Mouse (Mus musculus): Measurements from ENCODE around the gene Btbd17. TPM values are rescaled to one million over a fixed set of nuclear protein-coding genes. Genes with fewer than 3 reads are reported as not detected.

Btbd17 gene
- 10 to 100 TPM; 22.6 to 26.4 TPM for total RNA-seq (2021)

DNA sequence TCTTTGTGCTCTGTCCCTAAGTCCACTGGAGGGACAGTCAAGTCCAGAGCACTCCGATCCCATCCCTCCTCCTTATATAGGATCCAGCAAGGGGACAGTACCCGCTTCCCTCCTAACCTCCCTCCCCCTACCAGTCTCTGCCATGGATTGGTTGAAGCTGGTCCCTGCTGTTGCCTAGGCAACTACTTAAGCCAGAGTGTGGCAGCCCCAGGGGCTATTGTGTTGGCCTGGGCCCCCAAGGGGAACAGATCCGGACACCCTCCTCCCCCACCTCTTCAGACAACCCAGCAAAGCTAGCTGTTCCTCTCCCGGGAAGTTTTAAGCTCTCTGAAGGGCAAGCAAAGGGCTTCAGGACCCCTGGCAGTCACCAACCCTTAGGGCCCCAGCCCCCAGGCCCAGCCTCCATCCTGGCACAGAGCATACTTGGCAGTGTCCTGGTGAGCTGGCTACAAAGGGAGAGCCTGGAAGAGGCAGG is at the start of gene Btbd17:
TSS of gene Btbd17 (minus strand) at position 98 of the 475 bp plus-strand sequence.
- DNase-seq (ENCODE audit: extremely low spot score in 1 of 2, low spot score in 2 of 2), result peak; percentile 63 to 75
- intact Hi-C loops (cut with DNase I), result no loop called here

DNA sequence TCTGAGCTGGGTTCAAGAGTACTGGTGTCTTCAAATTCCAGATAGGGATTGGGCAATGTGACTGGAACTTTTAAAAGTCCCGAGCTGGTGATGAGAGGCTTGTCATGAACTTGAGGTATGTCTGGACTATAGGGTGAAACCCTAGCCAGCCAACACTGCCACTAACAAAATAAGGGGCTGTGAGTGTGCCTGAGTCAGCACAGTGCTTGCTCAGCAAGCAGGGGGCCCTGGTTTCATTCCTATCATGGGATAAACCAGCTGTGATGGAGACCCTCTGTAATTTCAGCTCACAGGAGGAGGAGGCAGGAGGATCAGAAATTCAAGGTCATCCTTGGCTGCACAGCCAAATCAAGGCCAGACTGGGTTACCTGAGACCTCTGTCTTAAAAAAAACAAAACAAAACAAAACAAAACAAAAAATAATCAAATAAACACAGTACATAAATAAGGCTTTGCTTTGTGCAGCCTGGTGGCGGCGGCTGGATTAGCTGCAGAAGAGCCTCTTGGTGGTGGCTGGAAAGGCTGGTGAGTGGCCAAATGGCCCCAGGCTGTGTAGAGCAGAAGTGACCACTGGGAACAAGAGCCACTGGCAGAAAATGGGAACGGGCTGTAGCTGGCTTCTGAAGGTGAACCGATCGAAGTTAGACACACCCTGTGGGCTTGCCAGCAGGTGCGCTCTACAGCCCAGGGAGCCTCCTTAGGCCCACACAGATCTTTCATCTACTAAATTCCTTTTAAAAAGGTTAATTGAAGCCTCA is 48.9 kb upstream of the Btbd17 start:
- DNase-seq (ENCODE audit: extremely low spot score in 1 of 2, low spot score in 2 of 2), result no peak
- intact Hi-C loops (cut with DNase I), result no loop called here

DNA sequence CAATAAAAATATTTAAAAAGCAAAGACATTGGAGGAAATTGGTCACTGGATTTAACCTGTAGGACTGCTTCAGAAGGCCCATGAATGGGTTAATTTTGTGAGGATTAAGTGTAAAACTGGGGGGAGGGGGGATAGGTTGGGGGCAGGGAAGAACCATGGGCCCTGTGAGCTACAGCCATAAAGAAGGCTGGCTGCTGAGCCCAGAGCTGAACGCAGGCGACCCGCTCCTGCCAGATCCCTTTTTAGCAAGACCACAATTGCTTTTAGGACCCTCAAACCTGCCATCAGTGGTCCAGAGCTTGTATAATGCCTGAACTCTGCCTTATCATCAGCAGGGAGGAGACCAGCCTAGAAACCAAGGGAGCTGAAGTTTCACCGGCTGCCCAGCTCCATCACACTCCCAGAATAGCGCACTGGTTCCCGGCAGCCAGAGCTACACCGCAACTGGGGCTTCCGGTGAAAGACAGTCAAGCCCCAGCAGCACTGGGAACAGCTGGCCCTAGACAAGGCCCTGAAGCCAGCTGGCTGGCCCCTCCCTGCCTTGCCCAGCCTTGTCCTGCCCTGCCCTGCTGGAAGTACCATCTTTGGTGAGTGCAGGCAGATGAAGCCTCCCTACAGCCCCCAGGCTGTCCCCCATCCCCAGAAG is 48.2 kb upstream of the Btbd17 start:
- peak in 1 of 2 experiments; percentile 71 for DNase-seq (ENCODE audit: extremely low spot score in 1 of 2, low spot score in 2 of 2)

DNA sequence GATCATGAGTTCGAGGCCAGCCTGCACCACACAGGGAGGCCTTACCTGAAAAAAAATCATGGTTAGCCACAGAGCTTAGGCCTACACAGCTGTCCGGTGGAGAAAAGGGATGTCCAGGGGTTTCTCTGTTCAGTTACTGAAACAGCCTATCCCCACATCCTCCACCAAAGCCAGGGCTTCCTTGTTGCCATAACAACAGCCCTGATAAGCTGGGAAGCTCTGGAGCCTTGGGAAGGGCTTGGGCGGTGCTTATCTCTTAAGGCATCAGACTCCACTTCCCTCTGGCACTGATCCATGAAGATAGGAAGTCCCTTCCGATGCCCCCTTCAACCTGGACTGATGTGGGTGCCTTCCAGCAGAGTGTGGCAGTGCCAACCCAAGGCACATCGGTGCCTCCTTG is 37.4 kb upstream of the Btbd17 start:
- DNase-seq (ENCODE audit: extremely low spot score in 1 of 2, low spot score in 2 of 2), result no peak
- intact Hi-C loops (cut with DNase I), result no loop called here

More for the DNA sequence above, 48.2 kb upstream of the Btbd17 start:
- intact Hi-C loops (cut with DNase I), result no loop called here

DNA sequence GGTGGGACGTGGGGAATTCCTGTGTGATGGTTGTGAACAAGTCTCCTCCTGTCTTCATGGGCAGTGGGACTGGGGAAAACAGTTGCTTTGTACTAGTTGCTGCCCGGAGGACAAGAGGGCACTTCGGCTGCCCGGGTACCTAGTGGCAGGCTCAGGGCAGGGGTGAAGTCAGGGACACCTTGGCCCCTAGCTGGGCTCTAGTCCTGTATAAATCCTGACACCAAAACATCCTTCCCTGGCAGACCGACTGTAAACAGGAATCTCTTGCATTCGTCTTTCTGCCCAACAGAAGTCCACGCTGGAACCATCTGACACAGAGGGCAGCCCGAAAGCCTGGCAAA is 34.7 kb upstream of the Btbd17 start:
- no peak for DNase-seq (ENCODE audit: extremely low spot score in 1 of 2, low spot score in 2 of 2)
- intact Hi-C loops (cut with DNase I), result no loop called here

DNA sequence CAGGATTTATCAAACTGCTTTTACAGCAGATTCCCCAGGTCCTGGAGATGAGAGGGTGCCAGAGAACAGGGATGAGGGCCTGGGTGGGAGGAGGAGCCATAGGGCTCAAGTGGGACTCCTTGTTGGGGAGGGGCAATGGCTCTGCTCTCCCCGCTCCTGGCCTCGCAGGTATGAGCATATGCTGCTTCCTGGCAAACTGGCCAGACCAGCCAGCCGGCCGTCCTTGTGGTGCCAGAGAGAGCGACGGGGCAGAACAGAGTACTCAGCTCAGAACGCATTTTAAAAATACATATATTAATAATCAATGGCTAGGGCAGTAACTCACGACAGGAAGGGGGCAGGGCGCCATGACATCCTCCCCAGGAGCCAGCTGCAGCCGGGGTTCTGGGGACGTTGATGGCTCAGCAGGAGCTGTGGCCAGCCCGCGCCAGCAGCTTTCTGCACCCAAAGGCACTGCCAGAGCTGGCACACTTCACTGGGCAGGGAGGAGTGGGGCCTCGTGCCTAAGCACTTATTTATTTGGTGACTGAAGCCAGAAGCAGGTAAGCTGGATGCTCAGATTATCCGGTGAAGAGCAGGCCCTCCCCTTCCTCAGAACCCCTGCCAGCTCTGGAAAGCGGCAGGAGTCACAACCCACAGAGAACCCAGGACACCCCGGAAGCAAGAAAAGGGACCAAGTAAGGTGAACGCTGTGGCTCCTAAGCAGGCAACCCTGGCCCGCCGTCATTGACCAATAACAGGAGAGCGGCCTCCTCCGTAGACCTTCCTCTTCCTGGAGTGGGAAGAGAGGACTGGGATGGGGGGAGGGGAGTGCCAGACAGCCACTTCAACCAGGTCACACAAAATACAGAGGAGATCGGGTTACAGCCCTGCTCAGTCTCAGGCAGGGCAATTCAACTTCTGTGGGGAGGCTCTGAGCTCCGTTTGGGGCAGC is 34.0 kb upstream of the Btbd17 start:
- DNase-seq (ENCODE audit: extremely low spot score in 1 of 2, low spot score in 2 of 2), result peak in 1 of 2 experiments; percentile 71
- intact Hi-C loops (cut with DNase I), result no loop called here

DNA sequence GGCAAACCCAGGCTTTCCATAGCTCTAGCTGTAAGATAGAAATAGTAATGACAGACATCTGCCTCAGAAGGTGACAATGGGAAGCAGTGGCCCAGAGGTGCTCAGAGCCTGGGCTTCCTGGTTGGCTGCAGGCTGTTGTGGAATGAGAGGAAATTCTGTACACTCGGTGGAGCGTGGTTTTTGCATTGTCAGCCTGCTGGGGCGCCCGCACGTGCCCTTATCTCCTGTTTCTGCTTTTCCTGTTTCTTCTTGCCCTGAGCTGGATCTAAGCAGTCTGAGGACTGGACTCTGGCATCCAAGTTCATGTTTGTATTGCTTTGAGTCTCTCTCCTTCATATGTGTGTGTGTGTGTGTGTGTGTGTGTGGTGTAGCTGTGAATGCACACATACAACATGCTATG is 30.9 kb upstream of the Btbd17 start:
- DNase-seq (ENCODE audit: extremely low spot score in 1 of 2, low spot score in 2 of 2), result no peak
- intact Hi-C loops (cut with DNase I), result no loop called here

DNA sequence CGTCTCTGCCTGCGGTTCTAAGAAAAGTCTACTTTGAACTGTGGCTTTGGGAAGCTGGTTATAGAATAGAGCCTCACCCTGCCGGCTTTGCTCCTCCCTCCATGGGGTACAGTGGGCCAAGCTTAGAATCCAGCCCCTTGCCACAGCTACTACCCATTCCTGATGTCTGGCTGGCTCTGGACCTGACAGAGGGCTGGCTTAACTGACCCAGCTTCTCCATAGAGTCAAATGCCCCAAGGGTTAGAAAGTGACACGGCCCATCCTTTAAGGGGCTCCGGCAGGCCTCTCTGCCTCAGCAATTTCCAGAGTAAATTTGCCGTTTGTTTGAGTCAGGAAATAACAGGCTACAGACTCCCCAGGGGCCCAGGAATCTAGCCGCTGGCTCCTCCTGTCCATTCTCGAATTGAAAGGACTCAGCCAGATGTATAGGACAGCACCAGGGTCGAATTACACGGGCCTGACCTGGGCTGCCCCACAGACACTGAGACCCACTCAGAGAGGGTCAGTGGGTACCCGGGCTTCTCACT is 27.5 kb upstream of the Btbd17 start:
- DNase-seq (ENCODE audit: extremely low spot score in 1 of 2, low spot score in 2 of 2), result no peak
- intact Hi-C loops (cut with DNase I), result no loop called here

DNA sequence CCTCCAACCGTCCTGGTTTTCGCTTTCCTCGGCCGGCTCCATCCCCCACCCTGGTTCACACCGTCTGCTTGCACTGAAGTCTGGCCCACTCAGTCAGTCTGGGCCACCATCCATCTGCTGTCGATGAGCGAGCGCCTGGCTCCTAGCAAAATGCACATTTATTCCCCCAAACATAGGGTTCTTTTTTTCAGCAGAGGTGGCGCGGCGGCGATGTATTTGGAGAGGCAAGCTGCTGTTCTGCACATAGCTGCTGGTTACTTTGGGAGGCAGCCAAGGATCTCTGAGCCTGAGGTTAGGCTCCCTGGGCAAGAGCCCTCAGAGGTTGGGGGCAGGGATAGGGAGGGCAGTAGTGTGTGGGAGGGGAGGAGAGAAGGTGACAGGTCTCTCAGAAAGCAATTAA is 27.0 kb upstream of the Btbd17 start:
- DNase-seq (ENCODE audit: extremely low spot score in 1 of 2, low spot score in 2 of 2), result peak; percentile 86
- intact Hi-C loops (cut with DNase I), result no loop called here

DNA sequence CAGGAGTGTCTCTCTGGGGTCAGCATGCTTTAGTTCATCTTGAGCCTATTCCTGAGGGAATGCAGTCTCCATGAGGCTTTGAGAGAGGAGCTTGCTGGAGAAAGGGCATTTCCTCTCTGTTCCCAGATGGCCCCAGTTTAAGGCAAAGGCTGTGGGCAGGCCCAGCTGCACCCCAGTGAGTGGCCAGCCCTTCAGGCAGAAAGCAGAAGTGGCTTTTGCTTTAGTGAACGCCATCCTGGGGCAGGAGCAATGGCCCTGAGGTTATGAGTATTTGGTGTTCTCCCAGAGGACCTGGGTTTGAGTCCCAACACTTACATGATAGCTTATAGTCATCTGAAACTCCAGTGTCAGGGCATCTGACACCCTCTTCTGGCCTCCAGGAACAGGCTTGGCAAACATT is 25.6 kb upstream of the Btbd17 start:
- DNase-seq (ENCODE audit: extremely low spot score in 1 of 2, low spot score in 2 of 2), result no peak
- intact Hi-C loops (cut with DNase I), result no loop called here

DNA sequence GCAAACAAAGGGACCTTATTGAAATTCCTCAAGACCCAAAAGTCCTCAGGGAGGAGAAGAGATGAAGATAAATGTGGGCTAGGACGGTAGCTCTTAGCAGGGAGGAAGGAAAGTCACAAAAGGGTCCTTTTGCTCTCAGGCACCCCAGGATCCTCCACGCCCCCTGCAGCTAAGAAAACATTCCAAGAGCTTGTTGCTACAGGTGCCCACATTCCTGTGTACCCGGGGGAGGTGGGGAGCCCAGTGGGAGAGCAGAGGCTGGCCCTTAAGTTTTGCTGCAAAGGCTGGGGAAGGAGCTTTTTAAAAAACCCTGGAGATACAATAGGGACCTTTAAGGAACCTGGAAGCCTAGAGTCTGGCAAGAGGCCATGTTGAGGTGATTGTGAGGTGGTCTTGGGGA is 24.7 kb upstream of the Btbd17 start:
- DNase-seq (ENCODE audit: extremely low spot score in 1 of 2, low spot score in 2 of 2), result peak in 1 of 2 experiments; percentile 49
- intact Hi-C loops (cut with DNase I), result no loop called here

DNA sequence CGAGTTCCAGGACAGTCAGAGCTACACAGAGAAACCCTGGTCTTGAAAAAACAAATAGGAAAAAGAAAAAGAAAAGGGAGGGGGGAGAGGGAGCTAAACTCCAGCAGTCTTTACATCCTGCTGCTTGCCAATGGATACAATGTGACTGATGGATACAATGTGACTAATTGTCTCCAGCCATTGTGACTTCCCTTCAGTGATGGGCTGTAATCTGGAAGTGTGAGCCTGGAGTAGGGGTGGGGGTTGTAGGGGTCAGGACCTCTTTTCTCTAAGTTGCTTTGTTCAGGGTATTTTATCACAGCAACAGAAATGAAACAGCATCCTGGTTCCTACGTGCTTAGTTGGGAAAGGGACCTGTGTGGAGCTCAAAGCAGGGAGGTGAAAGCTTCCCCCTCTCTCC is 23.4 kb upstream of the Btbd17 start:
- intact Hi-C loops (cut with DNase I), result no loop called here
- DNase-seq (ENCODE audit: extremely low spot score in 1 of 2, low spot score in 2 of 2), result no peak

DNA sequence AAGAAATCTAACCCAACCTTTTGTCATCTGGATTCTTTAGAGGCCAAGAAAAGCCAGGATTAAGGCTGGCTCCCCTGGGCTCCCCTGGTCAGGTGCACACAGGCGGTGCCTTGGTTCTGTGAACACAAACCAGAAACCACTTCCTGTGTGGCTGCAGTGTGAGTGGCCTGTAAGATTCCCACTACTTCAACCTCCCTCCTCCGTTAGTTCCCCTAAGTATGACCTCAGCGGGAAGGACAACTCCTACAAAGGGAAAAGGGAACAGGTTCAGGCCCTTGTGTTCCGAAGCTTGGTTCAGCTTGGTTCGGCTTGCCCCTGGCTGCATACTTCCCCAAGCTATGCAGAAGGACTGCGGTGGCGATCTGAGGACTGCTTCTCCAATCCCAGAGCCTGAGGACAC is 22.4 kb upstream of the Btbd17 start:
- intact Hi-C loops (cut with DNase I), result no loop called here
- no peak for DNase-seq (ENCODE audit: extremely low spot score in 1 of 2, low spot score in 2 of 2)

DNA sequence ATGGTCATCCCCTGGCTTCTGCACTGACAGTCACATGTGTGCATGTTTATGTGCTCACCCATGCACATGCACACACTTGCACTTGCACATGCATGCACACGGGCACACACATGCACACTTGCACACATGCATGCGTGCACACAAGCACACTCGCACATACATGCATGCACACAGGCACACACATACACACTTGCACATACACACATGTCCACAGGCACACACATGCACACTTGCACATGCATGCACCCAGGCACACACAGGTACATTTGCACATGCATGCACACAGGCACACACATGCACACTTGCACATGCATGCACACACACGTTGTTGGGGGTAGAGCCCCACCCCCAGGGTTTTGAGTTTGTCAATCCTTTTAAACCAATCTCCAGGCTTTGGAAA is 21.2 kb upstream of the Btbd17 start:
- DNase-seq (ENCODE audit: extremely low spot score in 1 of 2, low spot score in 2 of 2), result no peak
- intact Hi-C loops (cut with DNase I), result no loop called here

DNA sequence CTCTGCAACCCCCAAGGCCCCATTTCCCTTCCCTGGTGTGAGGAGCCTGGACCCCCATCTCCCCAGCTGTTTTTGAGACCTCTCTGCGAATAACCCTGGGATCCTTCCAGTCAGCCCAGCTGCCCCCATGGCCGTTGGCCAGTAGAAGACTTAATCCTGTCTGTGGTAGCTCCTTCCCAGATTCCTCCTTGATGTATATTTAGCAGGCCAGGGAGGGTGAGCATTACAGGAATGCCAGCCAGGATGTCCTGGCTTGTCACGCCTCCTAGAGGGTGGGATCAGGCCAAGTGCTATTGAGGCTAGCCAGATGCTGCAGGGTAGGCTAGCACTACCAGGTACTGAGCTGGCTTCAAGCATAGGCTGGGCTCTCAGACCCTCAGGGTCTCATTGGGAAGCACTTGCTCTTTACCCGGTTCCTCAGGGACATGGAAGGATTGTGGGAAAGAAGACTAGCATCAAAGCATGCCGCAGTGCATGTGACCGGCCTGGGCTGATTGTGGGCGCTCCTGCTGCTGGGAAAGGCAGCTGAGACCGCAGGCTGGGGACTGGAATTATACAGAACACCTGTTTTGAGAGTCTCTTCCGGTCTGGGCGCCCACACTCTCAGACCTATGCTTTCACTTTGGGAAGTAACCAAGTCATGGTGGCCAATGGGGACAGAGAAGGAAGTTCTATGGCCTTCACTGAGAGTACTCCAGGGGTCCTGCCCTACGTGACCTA is 19.3 kb upstream of the Btbd17 start:
- intact Hi-C loops (cut with DNase I), result no loop called here
- no peak for DNase-seq (ENCODE audit: extremely low spot score in 1 of 2, low spot score in 2 of 2)

DNA sequence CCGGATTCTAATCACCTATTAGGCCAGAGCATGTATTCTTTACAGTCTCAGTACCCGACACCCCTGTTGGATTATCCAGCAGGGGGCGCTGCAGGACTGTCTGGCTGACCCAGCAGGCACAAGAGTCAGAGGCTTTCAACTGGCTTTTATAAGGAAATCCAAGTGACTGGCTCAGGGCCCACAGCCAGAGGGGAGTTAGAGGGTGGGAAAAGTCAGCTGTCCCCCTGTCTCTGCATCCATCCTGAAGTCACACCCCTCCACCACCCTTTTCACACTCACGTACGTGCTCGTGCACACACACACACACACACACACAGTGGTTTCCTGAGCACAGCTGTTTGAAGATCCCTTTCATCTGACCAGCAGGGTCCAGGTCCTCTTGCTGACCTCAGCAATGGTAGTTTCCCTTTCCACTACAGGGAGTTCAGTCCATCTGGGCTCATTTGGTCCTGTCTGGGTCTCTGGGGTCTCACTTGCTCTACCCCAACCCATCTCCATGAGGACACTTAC is 17.0 kb upstream of the Btbd17 start:
- peak; percentile 78 to 93 for DNase-seq (ENCODE audit: extremely low spot score in 1 of 2, low spot score in 2 of 2)
- intact Hi-C loops (cut with DNase I), result loop anchor here (1.0 to 2.0 kb wide), 2 partner anchors 66 to 100 kb away; no protein-coding TSS in a partner anchor

DNA sequence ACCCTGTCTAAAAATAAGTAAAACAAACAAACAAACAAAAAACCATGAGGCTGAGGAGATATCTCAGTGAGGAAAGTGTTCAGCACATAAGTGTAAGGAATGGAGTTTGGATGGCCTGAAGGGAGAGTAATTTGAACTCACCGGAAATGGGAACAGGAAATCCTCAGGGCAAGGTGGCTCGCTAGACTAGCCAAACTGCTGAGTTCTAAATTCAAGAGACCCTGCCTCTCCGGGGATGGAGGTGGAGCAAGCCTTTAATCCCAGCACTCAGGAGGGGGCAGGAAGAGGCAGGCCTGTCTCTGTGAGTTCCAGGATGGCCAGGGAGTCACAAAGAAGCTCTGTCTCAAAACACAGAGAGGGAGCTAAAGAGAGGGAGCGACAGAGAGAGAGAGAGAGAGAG is 14.6 kb upstream of the Btbd17 start:
- intact Hi-C loops (cut with DNase I), result no loop called here
- DNase-seq (ENCODE audit: extremely low spot score in 1 of 2, low spot score in 2 of 2), result no peak

DNA sequence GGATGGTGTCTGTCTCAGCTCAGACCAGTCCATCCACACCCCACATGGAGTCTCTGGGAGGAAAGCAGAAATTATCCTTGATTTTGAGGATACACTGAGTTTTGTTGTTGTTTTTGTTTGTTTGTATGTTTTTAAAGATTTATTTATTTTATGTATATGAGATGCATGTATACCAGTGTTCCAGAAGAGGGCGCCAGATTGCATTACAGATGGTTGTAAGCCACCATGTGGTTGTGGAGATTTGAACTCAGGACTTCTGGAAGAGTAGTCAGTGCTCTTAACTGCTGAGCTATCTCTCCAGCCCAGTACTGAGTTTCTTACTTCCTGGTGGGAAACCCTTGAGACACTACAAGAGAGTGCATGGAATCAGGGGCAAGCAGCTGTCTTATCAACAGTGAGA is 13.6 kb upstream of the Btbd17 start:
- intact Hi-C loops (cut with DNase I), result no loop called here
- DNase-seq (ENCODE audit: extremely low spot score in 1 of 2, low spot score in 2 of 2), result no peak
